Mouse (Mus musculus) heart, adult 2 months (tissue): ENCODE results near the gene Rnf183. TPM values are rescaled to one million over a fixed set of nuclear protein-coding genes. Genes with fewer than 3 reads are reported as not detected.

Experiments used
- DNase-seq, 2 experiments: peaks; one replicate each; pipeline ENCODE4 v3.0.0; 2021
- H3K27ac ChIP-seq: fragments of 200-600 bp; 2 replicates; pipeline ENCODE4 v1.8.1; 2022
- H3K27me3 ChIP-seq: fragments of 200-500 bp; 2 replicates; pipeline ENCODE4 v1.6.1; 2012; ENCODE audit warnings: mild to moderate bottlenecking, low read length, inconsistent platforms, mixed read lengths; ENCODE audit not compliant: control insufficient read depth, insufficient read depth
- H3K36me3 ChIP-seq: fragments of 200-500 bp; 2 replicates; pipeline ENCODE4 v1.6.1; 2012; ENCODE audit warnings: low read length, inconsistent platforms; ENCODE audit not compliant: control insufficient read depth, insufficient read depth
- H3K4me1 ChIP-seq: fragments of 200-500 bp; 2 replicates; pipeline ENCODE4 v1.6.1; 2011; ENCODE audit warnings: low read length; ENCODE audit not compliant: control insufficient read depth, insufficient read depth
- H3K4me3 ChIP-seq: fragments of 200-600 bp; 2 replicates; pipeline ENCODE4 v1.8.1; 2022
- H3K79me2 ChIP-seq: fragments of 200-500 bp; replicated peaks from 2 replicates; pipeline ENCODE4 v1.6.1; 2012; ENCODE audit warnings: mild to moderate bottlenecking, inconsistent platforms, low read length, moderate library complexity, mixed read lengths; ENCODE audit not compliant: control insufficient read depth, insufficient read depth
- H3K9ac ChIP-seq: fragments of 200-500 bp; 2 replicates; pipeline ENCODE4 v1.6.1; 2012; ENCODE audit warnings: low read depth, mild to moderate bottlenecking, control low read depth, inconsistent platforms, low read length, mixed read lengths
- CTCF ChIP-seq: fragments of 200-600 bp; IDR thresholded peaks from 2 replicates; pipeline ENCODE4 v1.8.1; 2022; ENCODE audit warnings: antibody characterized with exemption, mild to moderate bottlenecking, moderate library complexity
- EP300 ChIP-seq: fragments of 200-500 bp; IDR thresholded peaks from 2 replicates; pipeline ENCODE4 v1.6.1; 2011; ENCODE audit warnings: low read depth, low read length, control low read depth; ENCODE audit not compliant: insufficient read depth
- POLR2A ChIP-seq: fragments of 200-500 bp; IDR thresholded peaks from 2 replicates; pipeline ENCODE4 v1.6.1; 2011; ENCODE audit warnings: mild to moderate bottlenecking, low read depth, low read length, control low read depth; ENCODE audit not compliant: insufficient read depth
- WGBS: fragments of 180-500 bp; shearing (Covaris S2); methylation state at CpG from one replicate; pipeline ENCODE4 v1.1.7; 2018; 5-methylcytosine and 5-hydroxymethylcytosine counted together
- intact Hi-C: fragments of 180-260 bp; cut with DNase I; formaldehyde crosslinking; loops from one replicate; pipeline ENCODE4 v1.15.1; 2025
- polyA plus RNA-seq: library from polyadenylated mRNA; depleted of rRNA; stranded (reverse); fragments of >200 nt; gene quantifications from 2 replicates; pipeline ENCODE4 v1.2.3, GENCODE M21; 2012
- total RNA-seq, 2 experiments: library from RNA; stranded (reverse); gene quantifications; 2 replicates each; pipeline ENCODE4 v1.2.3; 2021

Rnf183 gene
- total and polyA plus RNA-seq, 3 experiments, result not detected

DNA sequence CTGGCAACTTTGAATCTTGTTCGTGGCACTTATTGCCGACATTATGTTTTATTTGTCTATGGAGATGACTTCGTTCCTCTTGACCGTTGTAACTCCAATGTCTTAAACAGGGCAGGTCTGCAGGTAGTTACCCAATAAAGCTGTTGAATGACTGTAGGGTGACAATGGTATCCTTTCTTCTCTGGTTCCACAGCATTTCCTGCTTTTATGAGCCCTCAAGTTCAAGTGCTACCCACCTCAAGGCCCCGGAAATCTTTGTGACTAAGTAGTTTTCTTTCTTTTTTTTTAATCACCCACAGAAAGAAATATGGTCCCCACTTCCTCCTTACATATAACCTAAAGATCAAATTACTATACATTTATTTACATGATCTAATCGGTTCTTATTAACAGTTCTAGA lies 40.7 kb upstream of the Rnf183 start:
- no peaks in the 10 kb centered on the region for H3K79me2 ChIP-seq
- TF ChIP-seq EP300 (no peak), CTCF (no peak), POLR2A (no peak)
- H3K27ac ChIP-seq, result no peak overlapping the region
- peaks cover 4% of the 10 kb centered on the region; the same call in 1 of the 2 replicates for H3K36me3 ChIP-seq
- no peaks in the 10 kb centered on the region for H3K27me3 ChIP-seq
- no peak overlapping the region for H3K9ac ChIP-seq
- WGBS, result 84% methylated on average over 6 of the region's 6 CpGs
- H3K4me3 ChIP-seq, result no peak overlapping the region
- intact Hi-C loops, result no loop called here
- H3K4me1 ChIP-seq, result peaks cover 3% of the 10 kb centered on the region
- DNase-seq, result no peak

- no peaks in the 10 kb centered on the region for H3K79me2 ChIP-seq
- intact Hi-C loops, result no loop called here
- no peak overlapping the region for H3K4me3 ChIP-seq
- 78% methylated on average over 2 of the region's 2 CpGs for WGBS
- peaks cover 5% of the 10 kb centered on the region for H3K4me1 ChIP-seq
- H3K9ac ChIP-seq, result no peak overlapping the region
- H3K36me3 ChIP-seq, result peaks cover 4% of the 10 kb centered on the region; the same call in 1 of the 2 replicates
- no peak for TF ChIP-seq EP300
- no peak for TF ChIP-seq CTCF
- no peak for TF ChIP-seq POLR2A
- H3K27ac ChIP-seq, result no peak overlapping the region
- no peaks in the 10 kb centered on the region for H3K27me3 ChIP-seq
- no peak for DNase-seq
Observed at GRCm38 (mm10) chr4:62475131-62475530, 40.1 kb upstream of the Rnf183 start.

DNA sequence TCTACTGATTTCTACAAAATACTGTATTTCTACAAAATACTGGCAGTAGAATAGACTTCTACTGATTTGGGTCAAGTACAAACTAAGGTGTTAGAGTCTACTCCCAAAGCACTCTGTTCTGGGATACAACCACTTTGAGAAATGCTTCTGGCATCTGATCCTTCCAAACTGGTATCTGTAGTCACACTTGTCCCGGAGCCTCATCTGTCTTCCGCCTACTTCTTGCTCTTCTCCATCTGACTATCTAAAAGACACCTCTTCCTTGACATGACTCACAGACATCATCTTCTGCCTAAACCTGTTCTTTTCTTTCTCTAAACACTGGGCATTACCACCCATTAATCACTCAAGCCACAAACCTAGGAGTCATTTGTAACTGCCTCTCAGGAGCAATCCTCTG lies 37.0 kb upstream of the Rnf183 start:
- WGBS, result 94% methylated on average over 2 of the region's 2 CpGs
- no peak for DNase-seq
- H3K27me3 ChIP-seq, result no peaks in the 10 kb centered on the region
- H3K9ac ChIP-seq, result no peak overlapping the region
- TF ChIP-seq CTCF, result no peak
- no peak for TF ChIP-seq EP300
- no peak overlapping the region for H3K27ac ChIP-seq
- H3K4me1 ChIP-seq, result peaks cover 2% of the 10 kb centered on the region
- no peaks in the 10 kb centered on the region for H3K36me3 ChIP-seq
- intact Hi-C loops, result loop anchor here (5.0 kb wide), 1 partner anchor 45 kb away; the partner anchor contains the start of gene Alad
- no peak overlapping the region for H3K4me3 ChIP-seq
- H3K79me2 ChIP-seq, result no peaks in the 10 kb centered on the region

- 0 out of 2 replicates have a peak within 1 kb of the TSS, but pooled peaks have one; percentile 26 for H3K27ac ChIP-seq
- intact Hi-C loops, result loop anchor here (5.0 kb wide), 1 partner anchor 47 kb away; the partner anchor contains the start of gene Alad
Observed at GRCm38 (mm10) chr4:62470598-62471051, 35.6 kb upstream of the Rnf183 start, which contains the start of gene Wdr31. Gene Wdr31 (minus strand): TSS chr4:62470896.

DNA sequence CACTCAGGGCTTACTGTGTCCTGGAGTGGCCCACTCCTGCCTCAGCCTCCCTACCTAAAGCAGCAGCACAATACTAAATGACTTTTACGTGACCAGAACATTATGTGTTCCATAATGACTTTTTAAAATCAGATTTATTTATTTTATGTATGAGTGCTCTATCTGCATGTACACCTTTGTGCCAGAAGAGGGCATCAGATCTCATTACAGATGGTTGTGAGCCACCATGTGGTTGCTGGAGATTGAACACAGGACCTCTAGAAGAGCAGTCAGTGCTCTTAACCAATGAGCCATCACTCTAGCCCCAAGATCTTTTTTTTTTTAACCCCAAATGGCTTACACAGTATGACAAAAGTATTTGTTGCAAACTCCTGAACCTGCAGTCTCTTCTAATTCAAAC lies 33.1 kb upstream of the Rnf183 start:
- peaks cover 2% of the 10 kb centered on the region for H3K4me1 ChIP-seq
- no peak overlapping the region for H3K27ac ChIP-seq
- TF ChIP-seq CTCF (peak; percentile 41), EP300 (no peak)
- no peaks in the 10 kb centered on the region for H3K79me2 ChIP-seq
- no peak for DNase-seq
- intact Hi-C loops, result no loop called here
- 92% methylated on average over 1 of the region's 1 CpGs for WGBS
- H3K9ac ChIP-seq, result no peak overlapping the region
- H3K27me3 ChIP-seq, result no peaks in the 10 kb centered on the region
- H3K4me3 ChIP-seq, result no peak overlapping the region
- no peaks in the 10 kb centered on the region for H3K36me3 ChIP-seq

More at GRCm38 (mm10) chr4:62470598-62471051, 35.6 kb upstream of the Rnf183 start, which contains the start of gene Wdr31:
- Histone ChIP-seq H3K4me1 (peaks cover 2% of the 10 kb centered on the region), H3K4me3 (peak within 1 kb of the TSS; percentile 53), H3K27me3 (no peaks in the 10 kb centered on the region), H3K79me2 (no peaks in the 10 kb centered on the region), H3K36me3 (no peaks in the 10 kb centered on the region), H3K9ac (peak within 1 kb of the TSS; percentile 76)
- 2% methylated on average over 30 of the region's 30 CpGs for WGBS
- DNase-seq, result peak; percentile 73 to 80
- TF ChIP-seq POLR2A (no peak), EP300 (no peak), CTCF (no peak)

- Histone ChIP-seq H3K36me3 (no peaks in the 10 kb centered on the region), H3K79me2 (no peaks in the 10 kb centered on the region), H3K4me3 (no peak overlapping the region), H3K4me1 (no peaks in the 10 kb centered on the region), H3K27me3 (no peaks in the 10 kb centered on the region), H3K27ac (no peak overlapping the region), H3K9ac (no peak overlapping the region)
- WGBS, result 78% methylated on average over 2 of the region's 2 CpGs
- no peak for TF ChIP-seq POLR2A
- TF ChIP-seq EP300, result no peak
- TF ChIP-seq CTCF, result no peak
- DNase-seq, result no peak
- intact Hi-C loops, result no loop called here
Observed at GRCm38 (mm10) chr4:62463124-62463523, 28.1 kb upstream of the Rnf183 start.
